ENCODE assay signal across 11 mouse cellular contexts in the genomic region with DNA sequence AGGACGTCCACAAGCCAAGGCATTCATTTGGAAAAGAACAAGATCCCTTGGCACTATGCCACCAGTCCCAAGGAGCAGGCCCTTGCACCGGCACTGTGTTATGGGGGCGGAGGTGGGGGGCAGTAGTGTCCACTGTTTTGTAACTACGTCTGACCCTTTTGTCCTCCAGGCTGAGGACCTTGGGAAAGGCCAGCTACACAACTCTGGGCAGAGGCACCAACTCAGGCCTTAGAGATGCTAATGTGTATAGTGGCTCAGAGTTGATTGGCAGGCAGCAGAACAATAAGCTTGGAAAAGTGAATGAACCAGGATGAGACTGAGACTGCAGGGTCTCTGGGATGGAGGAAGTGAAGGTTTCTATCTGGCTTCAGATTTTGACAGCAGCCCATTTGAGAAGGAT.
DNase-seq lines count a peak whose midpoint lies in the region; ATAC-seq and TF ChIP-seq lines count a peak whose summit lies in the region.
"Had no signal": no experiment of that assay in that cellular context is flagged by ENCODE, and none has a peak within 500 bp of the region (broad histone marks: within the 10 kb centered on the region; RNA-seq: fewer than 3 reads in every experiment).

No protein-coding gene starts in this region.

- WGBS in hindbrain, embryonic 10.5 days, result 27% methylated on average over 4 of the region's 4 CpGs
- WGBS in midbrain, embryonic 13.5 days, result 3% methylated on average over 4 of the region's 4 CpGs
- 42% methylated on average over 4 of the region's 4 CpGs for WGBS in stomach, postnatal 0 days

- H3K9me3 ChIP-seq in hindbrain, embryonic 10.5 days, result no peaks in the 10 kb centered on the region; the same call in 1 of the 2 replicates
- no peaks in the 10 kb centered on the region for H3K9me3 ChIP-seq in midbrain, embryonic 13.5 days
- no peaks in the 10 kb centered on the region for H3K9me3 ChIP-seq in stomach, postnatal 0 days (ENCODE audit: control insufficient read depth, low read length)

- peaks cover 49% of the 10 kb centered on the region for H3K27me3 ChIP-seq in hindbrain, embryonic 10.5 days (ENCODE audit: insufficient read depth, poor library complexity, severe bottlenecking)
- peaks cover 9% of the 10 kb centered on the region; the same call in 1 of the 2 replicates for H3K27me3 ChIP-seq in midbrain, embryonic 13.5 days
- no peaks in the 10 kb centered on the region for H3K27me3 ChIP-seq in stomach, postnatal 0 days (ENCODE audit: control insufficient read depth, insufficient read depth, low read length)

- H3K9ac ChIP-seq in midbrain, embryonic 13.5 days (replicated peaks), result no peak overlapping the region
- no peak overlapping the region for H3K9ac ChIP-seq in stomach, postnatal 0 days (ENCODE audit: low read length)
- H3K9ac ChIP-seq: liver, postnatal 0 days had no signal

- peak; percentile 87 for ATAC-seq in midbrain, embryonic 13.5 days
- ATAC-seq in stomach, postnatal 0 days (ENCODE audit: low FRiP score, low TSS enrichment), result no peak
- ATAC-seq: liver, postnatal 0 days had no signal

- peak; percentile 68 for DNase-seq in embryo, embryonic 10 days (ENCODE audit: low spot score)
- no peak for DNase-seq in embryo, embryonic 9.5 days (ENCODE audit: extremely low spot score)
- DNase-seq in embryo, embryonic 11 days, result peak; percentile 54
- peak; percentile 62 for DNase-seq in hindbrain, embryonic 10.5 days (ENCODE audit: low spot score)
- no peak for DNase-seq in stomach, postnatal 0 days (ENCODE audit: low spot score)
- no peak for DNase-seq in lung, postnatal 14 days
- DNase-seq in ovary, postnatal 14 days (ENCODE audit: low spot score), result no peak
- DNase-seq: cerebellum, adult 2 months; heart, adult 18-20 months; liver, postnatal 0 days had no signal

- H3K36me3 ChIP-seq in hindbrain, embryonic 10.5 days, result no peaks in the 10 kb centered on the region
- no peaks in the 10 kb centered on the region for H3K36me3 ChIP-seq in midbrain, embryonic 13.5 days
- no peaks in the 10 kb centered on the region for H3K36me3 ChIP-seq in stomach, postnatal 0 days (ENCODE audit: control insufficient read depth, insufficient read depth, low read length)

- peak overlapping the region; percentile 90 for H3K27ac ChIP-seq in hindbrain, embryonic 10.5 days
- no peak overlapping the region; the same call in 1 of the 2 replicates for H3K27ac ChIP-seq in midbrain, embryonic 13.5 days
- H3K27ac ChIP-seq in stomach, postnatal 0 days (replicated peaks), result no peak overlapping the region

- TF ChIP-seq CTCF in stomach, postnatal 0 days (IDR thresholded peaks at IDR 0.05; ENCODE audit: low read depth), result no peak

- H3K4me3 ChIP-seq in hindbrain, embryonic 10.5 days, result no peak overlapping the region
- H3K4me3 ChIP-seq in midbrain, embryonic 13.5 days (replicated peaks), result no peak overlapping the region
- H3K4me3 ChIP-seq in stomach, postnatal 0 days (ENCODE audit: low read depth, low read length), result no peak overlapping the region

- H3K4me2 ChIP-seq in midbrain, embryonic 13.5 days (replicated peaks), result no peak overlapping the region
- no peak overlapping the region for H3K4me2 ChIP-seq in stomach, postnatal 0 days (replicated peaks; ENCODE audit: low read depth)

- no peak for TF ChIP-seq EP300 in stomach, postnatal 0 days (optimal IDR thresholded peaks at IDR 0.05)

- peaks cover 34% of the 10 kb centered on the region for H3K4me1 ChIP-seq in hindbrain, embryonic 10.5 days (replicated peaks)
- H3K4me1 ChIP-seq in midbrain, embryonic 13.5 days (replicated peaks), result peaks cover 23% of the 10 kb centered on the region
- no peaks in the 10 kb centered on the region for H3K4me1 ChIP-seq in stomach, postnatal 0 days (replicated peaks; ENCODE audit: control insufficient read depth, insufficient read depth)

Comparison
In these comparisons a context has a peak if more than half of its experiments do, and no peak if none do; other contexts are left out.
1. DNase-seq: peak in embryo, embryonic 10 days (single experiment), embryo, embryonic 11 days (single experiment) and hindbrain, embryonic 10.5 days (single experiment); none in embryo, embryonic 9.5 days (single experiment), stomach, postnatal 0 days (single experiment), lung, postnatal 14 days (single experiment) and ovary, postnatal 14 days (single experiment).